Comparison of ENCODE assay signal across 17 mouse cellular contexts in the genomic region with DNA sequence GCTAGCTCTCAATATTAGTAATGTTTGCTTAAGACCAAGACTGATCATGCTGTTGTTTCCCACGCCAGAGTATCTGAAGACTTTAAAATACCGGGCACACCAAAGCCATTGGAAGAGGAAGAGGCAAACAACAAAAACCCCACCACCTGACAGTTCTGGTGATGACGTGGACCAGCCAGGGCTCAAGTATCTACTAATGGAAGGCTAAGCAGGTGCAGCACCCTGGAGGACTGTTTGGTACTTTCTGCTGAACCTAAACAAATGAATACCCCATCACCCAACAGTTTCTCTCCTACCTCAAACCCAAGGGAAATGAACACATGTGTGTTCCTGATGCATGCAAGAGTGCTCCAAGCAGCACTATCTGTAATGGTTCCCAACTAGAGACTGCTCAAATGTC.
"Had no signal": no experiment of that assay in that cellular context is flagged by ENCODE, and none has a peak within 500 bp of the region (broad histone marks: within the 10 kb centered on the region; RNA-seq: fewer than 3 reads in every experiment).

No protein-coding gene starts in this region.

- H3K9ac ChIP-seq: neural tube, embryonic 12.5 days; neural tube, embryonic 13.5 days; neural tube, embryonic 15.5 days; stomach, embryonic 15.5 days had no signal

- H3K4me1 ChIP-seq: neural tube, embryonic 12.5 days; neural tube, embryonic 13.5 days; neural tube, embryonic 15.5 days; stomach, embryonic 15.5 days had no signal

- H3K27me3 ChIP-seq: neural tube, embryonic 12.5 days; neural tube, embryonic 13.5 days; neural tube, embryonic 15.5 days; stomach, embryonic 15.5 days had no signal

- H3K27ac ChIP-seq: neural tube, embryonic 12.5 days; neural tube, embryonic 13.5 days; neural tube, embryonic 15.5 days; stomach, embryonic 15.5 days; stomach, postnatal 0 days had no signal

- DNase-seq: retina, postnatal 1 day; right cerebral cortex, adult 18-20 months; right cerebral cortex, postnatal 14 days; right cerebral cortex, postnatal 25 days; right cerebral cortex, postnatal 4 days; spleen, adult 18-20 months; thymus, adult 18-20 months; thymus, adult 2 months; thymus, postnatal 14 days; thymus, postnatal 25 days; thymus, postnatal 36 days; thymus, postnatal 4 days had no signal

- H3K36me3 ChIP-seq: neural tube, embryonic 12.5 days; neural tube, embryonic 13.5 days; neural tube, embryonic 15.5 days; stomach, embryonic 15.5 days had no signal

- H3K9me3 ChIP-seq: neural tube, embryonic 12.5 days; neural tube, embryonic 13.5 days; neural tube, embryonic 15.5 days; stomach, embryonic 15.5 days had no signal

- H3K4me2 ChIP-seq: neural tube, embryonic 12.5 days; neural tube, embryonic 13.5 days; neural tube, embryonic 15.5 days; stomach, embryonic 15.5 days had no signal

- H3K4me3 ChIP-seq: neural tube, embryonic 12.5 days; neural tube, embryonic 13.5 days; neural tube, embryonic 15.5 days; stomach, embryonic 15.5 days had no signal
